Mouse (Mus musculus) embryonic facial prominence, embryonic 14.5 days (tissue): ENCODE measurements around the gene Tmem108. TPM values are rescaled to one million over a fixed set of nuclear protein-coding genes. Genes with fewer than 3 reads are reported as not detected.

ENCODE experiments used
- ATAC-seq: fragments of 200-750 bp; cut with Nextera tagmentation; 2 replicates; pipeline ENCODE4 v1.8.0; 2017; ENCODE audit warnings: low read depth, moderate number of reproducible peaks, moderate TSS enrichment
- DNase-seq: peaks from one replicate; pipeline ENCODE4 v3.0.0-alpha.2; 2015; ENCODE audit warnings: low spot score
- H3K27ac ChIP-seq: fragments of 300-500 bp; sonication (generic); replicated peaks from 2 replicates; pipeline ENCODE4 v1.5.1; 2014; ENCODE audit warnings: low read depth, mild to moderate bottlenecking, low read length, moderate library complexity
- H3K27me3 ChIP-seq: fragments of 300-500 bp; sonication (generic); replicated peaks from 2 replicates; pipeline ENCODE4 v1.6.1; 2014; ENCODE audit warnings: low read length; ENCODE audit not compliant: control insufficient read depth, insufficient read depth
- H3K36me3 ChIP-seq: fragments of 300-500 bp; sonication (generic); 2 replicates; pipeline ENCODE4 v1.6.1; 2014; ENCODE audit warnings: low read length, mixed read lengths; ENCODE audit not compliant: control insufficient read depth, insufficient read depth
- H3K4me1 ChIP-seq: fragments of 300-500 bp; sonication (generic); 2 replicates; pipeline ENCODE4 v1.6.1; 2014; ENCODE audit warnings: antibody characterized with exemption, low read length; ENCODE audit not compliant: control insufficient read depth, insufficient read depth
- H3K4me2 ChIP-seq: fragments of 300-500 bp; sonication (generic); 2 replicates; pipeline ENCODE4 v1.6.1; 2014; ENCODE audit warnings: low read depth, mild to moderate bottlenecking, low read length, moderate library complexity, mixed read lengths
- H3K4me3 ChIP-seq: fragments of 300-500 bp; sonication (generic); 2 replicates; pipeline ENCODE4 v1.5.1; 2014; ENCODE audit warnings: low read depth, mild to moderate bottlenecking, low read length
- H3K9ac ChIP-seq: fragments of 300-500 bp; sonication (generic); 2 replicates; pipeline ENCODE4 v1.6.1; 2014; ENCODE audit warnings: low read depth, mild to moderate bottlenecking, low read length, moderate library complexity, mixed read lengths
- H3K9me3 ChIP-seq: fragments of 300-500 bp; sonication (generic); 2 replicates; pipeline ENCODE4 v1.6.1; 2016; ENCODE audit warnings: low read length; ENCODE audit not compliant: control insufficient read depth
- WGBS: fragments of 180-500 bp; shearing (Covaris S2); extraction: QIAGEN DNeasy Blood & Tissue Kit; methylation state at CpG from one replicate; pipeline ENCODE4 v1.1.7; 2014; 5-methylcytosine and 5-hydroxymethylcytosine counted together
- polyA plus RNA-seq: library from polyadenylated mRNA; unstranded; fragments of >200 nt; fragmentation: Nextera tagmentation; extraction: Ambion mirVana; gene quantifications from 2 replicates; pipeline ENCODE4 v1.2.1, GENCODE M21; 2014

Tmem108 gene
- polyA plus RNA-seq, 1 experiment from 2014 or later: 9.9 TPM

GRCm38 (mm10) chr9:103626156-103626555 is 135.5 kb downstream of the Tmem108 start:
- no peaks in the 10 kb centered on the region for H3K9me3 ChIP-seq
- no peaks in the 10 kb centered on the region for H3K4me1 ChIP-seq
- no peaks in the 10 kb centered on the region for H3K36me3 ChIP-seq
- no peak overlapping the region for H3K4me2 ChIP-seq
- no peak overlapping the region for H3K4me3 ChIP-seq
- DNase-seq (no peak), ATAC-seq (no peak)
- no peaks in the 10 kb centered on the region for H3K27me3 ChIP-seq
- WGBS: 87% methylated on average over 4 of the region's 4 CpGs
- no peak overlapping the region for H3K9ac ChIP-seq
- no peak overlapping the region for H3K27ac ChIP-seq

DNA sequence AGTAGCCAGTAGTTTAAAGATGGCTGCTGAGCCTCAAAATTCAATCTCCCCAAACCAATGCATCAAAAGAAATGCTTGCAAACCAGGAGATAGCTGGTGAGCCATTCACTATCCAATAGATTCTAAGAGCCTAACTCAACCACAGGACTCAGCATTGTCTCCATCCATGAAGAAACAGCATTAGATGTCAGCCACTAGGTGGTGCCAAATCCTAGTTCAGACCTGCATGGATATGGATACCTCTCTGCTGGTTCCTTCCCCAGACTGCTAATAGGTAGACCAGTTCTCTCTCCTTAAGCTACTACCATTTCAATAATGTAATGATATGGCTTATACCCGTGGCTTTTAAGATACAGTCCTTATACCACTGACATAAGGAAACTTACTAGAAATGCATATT is 137.0 kb downstream of the Tmem108 start:
- DNase-seq: peak; percentile 82
- Histone ChIP-seq H3K4me3 (no peak overlapping the region), H3K9me3 (no peaks in the 10 kb centered on the region), H3K9ac (no peak overlapping the region), H3K27ac (no peak overlapping the region), H3K27me3 (no peaks in the 10 kb centered on the region), H3K4me1 (no peaks in the 10 kb centered on the region), H3K4me2 (no peak overlapping the region), H3K36me3 (no peaks in the 10 kb centered on the region)
- 46% methylated on average over 1 of the region's 1 CpGs for WGBS
- ATAC-seq: peak; percentile 81

DNA sequence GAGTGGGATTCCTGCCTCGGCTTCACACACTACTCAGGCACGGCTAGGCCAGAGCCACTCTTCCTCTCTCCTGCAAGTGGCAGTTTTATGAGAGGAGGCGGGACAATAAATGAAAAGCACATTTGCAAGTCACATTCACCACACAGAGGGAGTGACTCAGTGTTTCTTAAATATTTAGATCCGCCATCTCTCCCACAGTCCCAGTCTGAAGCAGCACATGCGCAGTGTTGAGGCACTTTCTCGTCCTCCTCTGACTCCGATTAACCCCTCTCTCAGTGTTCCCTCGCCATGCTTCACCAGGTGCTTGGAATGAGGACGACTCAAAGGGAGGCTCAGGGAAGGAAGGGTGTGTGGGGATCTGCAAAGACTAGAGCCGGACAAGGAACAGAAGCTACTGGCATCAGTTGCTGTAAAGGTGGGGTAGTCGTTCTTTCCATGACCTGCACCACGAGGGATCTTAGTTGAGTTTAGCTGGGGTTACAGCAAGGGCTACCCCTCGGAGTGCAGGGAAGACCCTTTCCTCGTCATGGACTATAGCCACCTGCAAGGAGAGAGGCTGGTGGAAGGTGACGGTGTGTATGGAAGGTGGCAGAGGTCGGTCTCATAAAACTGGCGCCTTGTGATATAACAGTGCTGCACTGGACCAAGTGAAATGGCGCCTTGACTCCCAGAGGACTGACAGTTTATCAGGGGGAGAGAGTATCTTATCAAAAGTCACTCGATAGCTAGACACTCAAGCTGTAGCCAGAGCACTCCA is 137.9 kb downstream of the Tmem108 start:
- Histone ChIP-seq H3K27me3 (no peaks in the 10 kb centered on the region), H3K9ac (no peak overlapping the region), H3K4me3 (no peak overlapping the region), H3K9me3 (no peaks in the 10 kb centered on the region), H3K27ac (no peak overlapping the region), H3K4me2 (no peak overlapping the region), H3K4me1 (no peaks in the 10 kb centered on the region), H3K36me3 (no peaks in the 10 kb centered on the region)
- ATAC-seq (no peak), DNase-seq (no peak)
- WGBS: 72% methylated on average over 19 of the region's 19 CpGs

DNA sequence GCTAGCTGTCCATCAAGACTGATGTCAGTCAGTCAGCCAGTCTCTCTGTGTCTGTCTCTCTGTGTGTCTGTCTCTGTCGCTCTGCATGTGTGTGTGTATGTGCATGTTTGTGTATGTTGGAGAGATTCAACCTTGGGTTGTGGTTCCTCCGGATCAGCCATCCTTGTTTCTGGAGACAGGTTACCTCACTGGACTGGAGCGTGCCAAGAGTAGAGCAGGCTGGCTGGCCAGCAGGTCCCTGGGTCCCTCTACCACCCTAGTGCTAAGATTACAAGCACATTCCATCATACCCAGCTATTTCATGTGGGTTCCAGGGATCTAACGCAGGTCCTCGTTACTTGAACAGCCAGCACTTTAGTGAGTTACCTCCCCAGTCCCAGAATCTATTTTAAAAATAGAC is 138.6 kb downstream of the Tmem108 start:
- no peak for DNase-seq
- 76% methylated on average over 5 of the region's 5 CpGs for WGBS
- Histone ChIP-seq H3K9me3 (no peaks in the 10 kb centered on the region), H3K36me3 (no peaks in the 10 kb centered on the region), H3K4me1 (no peaks in the 10 kb centered on the region), H3K4me3 (no peak overlapping the region), H3K27ac (no peak overlapping the region), H3K9ac (no peak overlapping the region), H3K4me2 (no peak overlapping the region), H3K27me3 (no peaks in the 10 kb centered on the region)
- ATAC-seq: no peak

- no peak overlapping the region for H3K27ac ChIP-seq
- no peaks in the 10 kb centered on the region for H3K27me3 ChIP-seq
- DNase-seq (no peak), ATAC-seq (no peak)
- H3K9ac ChIP-seq: no peak overlapping the region
- no peaks in the 10 kb centered on the region for H3K4me1 ChIP-seq
- no peak overlapping the region for H3K4me3 ChIP-seq
- no peaks in the 10 kb centered on the region for H3K36me3 ChIP-seq
- no peaks in the 10 kb centered on the region for H3K9me3 ChIP-seq
- H3K4me2 ChIP-seq: no peak overlapping the region
- WGBS: 90% methylated on average over 2 of the region's 2 CpGs
These were observed 139.8 kb downstream of the Tmem108 start for GRCm38 (mm10) chr9:103621870-103622269.

DNA sequence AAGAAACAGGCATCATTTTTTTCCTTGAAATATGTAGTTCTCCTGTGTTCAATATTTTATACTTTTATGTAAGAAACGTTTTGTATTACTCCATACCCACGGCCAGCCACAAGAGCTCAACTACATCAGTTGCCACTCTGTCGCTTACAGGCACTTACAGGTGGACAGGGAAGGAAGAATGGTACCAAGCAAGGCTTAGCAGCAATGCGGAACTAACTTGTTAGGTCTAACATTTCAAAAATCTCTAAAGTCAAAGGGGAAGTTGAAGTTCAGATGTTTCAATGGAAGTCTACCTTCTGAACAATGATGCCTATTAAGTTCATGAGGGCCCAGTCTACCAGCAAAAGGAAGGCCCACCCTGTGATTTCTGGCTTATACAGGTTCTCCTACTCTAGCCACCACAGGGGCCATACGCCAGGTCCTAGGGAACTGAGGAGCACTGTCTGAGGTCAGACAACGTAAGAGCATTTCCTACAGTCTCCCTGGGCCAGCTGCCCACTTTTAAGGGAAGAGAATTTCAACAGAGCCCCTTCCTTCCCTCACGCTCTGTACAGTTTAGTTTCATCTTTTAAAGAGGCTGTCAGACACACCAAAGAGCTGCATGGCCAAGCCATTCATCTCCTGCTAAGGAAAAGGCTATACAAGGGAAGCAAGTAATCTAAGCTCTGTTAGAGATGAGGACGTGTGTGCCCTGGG is 141.0 kb downstream of the Tmem108 start:
- H3K36me3 ChIP-seq: no peaks in the 10 kb centered on the region
- H3K27ac ChIP-seq: no peak overlapping the region
- no peak overlapping the region for H3K4me2 ChIP-seq
- no peak for ATAC-seq
- no peaks in the 10 kb centered on the region for H3K27me3 ChIP-seq
- no peak overlapping the region for H3K9ac ChIP-seq
- H3K9me3 ChIP-seq: peaks cover 5% of the 10 kb centered on the region; the same call in 1 of the 2 replicates
- no peaks in the 10 kb centered on the region for H3K4me1 ChIP-seq
- DNase-seq: no peak
- WGBS: 87% methylated on average over 8 of the region's 8 CpGs
- H3K4me3 ChIP-seq: no peak overlapping the region

DNA sequence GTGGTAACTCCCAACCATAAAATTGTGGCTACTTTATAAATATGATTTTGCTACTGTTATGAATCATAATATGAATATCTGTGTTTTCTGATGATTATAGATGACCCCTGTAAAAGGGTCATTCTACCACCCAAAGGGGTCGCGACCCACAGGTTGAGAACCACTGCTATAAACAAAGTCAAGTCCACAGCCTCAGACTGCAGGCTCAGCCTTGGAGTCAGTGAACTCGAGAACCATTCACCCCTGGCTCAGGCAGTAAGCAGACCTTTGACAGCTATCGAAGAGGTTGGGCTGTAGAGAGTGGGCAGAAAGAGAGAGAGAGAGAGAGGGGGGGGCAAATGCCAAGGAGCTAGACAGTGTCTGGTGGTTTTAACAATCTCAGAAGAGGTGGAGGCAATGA is 147.4 kb downstream of the Tmem108 start:
- H3K4me2 ChIP-seq: no peak overlapping the region
- peaks cover 5% of the 10 kb centered on the region; the same call in 1 of the 2 replicates for H3K9me3 ChIP-seq
- 80% methylated on average over 4 of the region's 4 CpGs for WGBS
- no peaks in the 10 kb centered on the region for H3K36me3 ChIP-seq
- H3K27ac ChIP-seq: no peak overlapping the region
- DNase-seq (no peak), ATAC-seq (no peak)
- H3K9ac ChIP-seq: no peak overlapping the region
- H3K27me3 ChIP-seq: no peaks in the 10 kb centered on the region
- H3K4me1 ChIP-seq: no peaks in the 10 kb centered on the region
- no peak overlapping the region for H3K4me3 ChIP-seq

DNA sequence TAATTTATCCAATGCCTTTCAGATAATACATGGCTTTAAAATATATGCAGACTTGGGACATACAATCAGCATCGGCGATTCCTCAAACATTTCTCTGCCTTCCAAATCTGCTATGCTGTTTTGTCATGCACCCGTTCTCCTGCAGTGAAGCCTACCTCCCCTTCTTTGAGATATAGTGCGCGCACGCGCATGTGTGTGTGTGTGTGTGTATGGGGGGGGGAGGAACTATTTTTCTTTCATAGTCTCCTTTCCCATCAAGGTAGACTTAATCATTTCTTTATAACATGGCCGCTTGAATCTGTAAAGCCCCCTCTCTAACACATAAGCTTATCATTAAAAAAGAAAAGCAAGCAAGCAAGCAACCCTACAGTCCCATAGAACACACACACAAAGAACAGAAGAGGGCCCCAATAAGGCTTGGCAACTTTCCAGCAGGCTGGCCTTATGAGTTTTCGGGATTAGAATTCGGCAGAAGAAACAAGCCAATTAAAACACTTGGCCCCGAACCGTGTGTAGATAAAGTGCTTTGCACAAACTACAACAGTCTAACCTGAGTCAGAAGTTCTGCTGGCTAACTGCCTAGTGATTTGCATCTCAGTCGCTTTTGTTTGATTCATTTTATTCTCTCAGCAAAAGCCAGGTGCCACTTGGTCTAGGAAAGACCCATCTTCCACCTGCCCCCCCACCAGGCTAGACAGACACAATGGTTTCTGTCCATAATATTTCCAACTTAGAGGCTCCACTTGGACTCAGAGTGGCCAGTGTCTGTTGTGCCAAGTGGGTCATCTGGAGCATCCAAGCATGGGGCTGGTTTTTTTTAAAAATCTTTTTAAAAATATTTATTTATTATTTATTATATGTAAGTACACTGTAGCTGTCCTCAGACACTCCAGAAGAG is 153.2 kb downstream of the Tmem108 start:
- H3K27ac ChIP-seq: no peak overlapping the region
- no peak for ATAC-seq
- WGBS: 79% methylated on average over 13 of the region's 13 CpGs

More for the DNA sequence above, 153.2 kb downstream of the Tmem108 start:
- Histone ChIP-seq H3K4me1 (no peaks in the 10 kb centered on the region), H3K4me2 (no peak overlapping the region), H3K27me3 (no peaks in the 10 kb centered on the region), H3K9ac (no peak overlapping the region), H3K9me3 (no peaks in the 10 kb centered on the region), H3K4me3 (no peak overlapping the region), H3K36me3 (no peaks in the 10 kb centered on the region)
- DNase-seq: peak; percentile 33
